Mouse (Mus musculus): ENCODE results near the gene Pla2g7. TPM values are rescaled to one million over a fixed set of nuclear protein-coding genes. Genes with fewer than 3 reads are reported as not detected.
"Not testable (repeated sequence)": the region's sequence is repeated elsewhere in the genome, so short reads cannot be mapped to it uniquely, and the experiment has no call there.

The Pla2g7 gene
- total and polyA plus RNA-seq, 2 experiments from 2014 or later: 11.1 to 22.7 TPM

DNA sequence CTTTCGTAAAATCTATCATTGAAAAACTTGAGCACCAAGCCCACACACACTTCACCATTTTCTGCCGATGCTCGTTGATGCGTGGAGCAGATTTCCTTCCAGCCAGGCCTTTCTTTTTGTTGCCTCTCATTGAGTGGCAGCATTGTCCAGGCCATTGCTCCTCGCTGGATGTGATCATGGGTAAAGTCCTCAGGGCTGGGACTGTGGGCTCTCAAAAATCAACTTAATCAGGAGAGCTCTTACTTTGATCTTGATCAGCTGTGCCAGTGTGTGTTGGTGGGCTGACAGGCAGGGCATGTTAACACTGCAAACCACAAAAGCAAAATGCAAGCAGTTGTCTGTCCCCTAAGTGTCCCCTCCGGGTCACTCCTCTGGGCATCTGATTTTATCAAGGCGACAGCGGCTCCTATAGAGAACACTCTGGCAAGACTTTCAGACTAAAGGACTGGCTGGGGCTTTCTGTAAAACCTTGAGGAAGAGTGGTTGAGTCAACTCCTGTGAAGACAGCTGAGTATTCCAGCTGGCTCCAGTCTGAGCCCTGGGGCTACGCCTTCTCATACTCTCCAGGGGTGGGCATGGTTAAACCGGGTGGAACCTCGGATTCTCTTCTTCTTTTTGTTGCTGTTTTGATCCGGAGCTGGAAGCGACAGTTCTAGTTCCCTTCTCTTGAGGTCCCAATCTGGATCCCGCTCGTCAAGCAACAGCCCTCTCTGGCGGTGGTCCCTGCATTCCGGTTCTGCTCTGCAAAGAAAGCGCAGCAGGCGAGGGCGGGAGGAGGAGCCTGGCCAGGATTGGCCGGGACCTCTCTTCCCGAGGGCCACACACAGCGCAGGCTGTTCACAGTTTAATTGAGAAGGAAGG lies 33.3 kb upstream of the Pla2g7 start:
- peak; percentile 41 for DNase-seq (ENCODE audit: low spot score)
- Histone ChIP-seq H3K4me3 (ENCODE audit: low read depth, low read length) (peak overlapping the region; percentile 35), H3K36me3 (replicated peaks; ENCODE audit: control insufficient read depth, insufficient read depth, low read length) (no peaks in the 10 kb centered on the region), H3K4me1 (ENCODE audit: control insufficient read depth, insufficient read depth) (no peaks in the 10 kb centered on the region), H3K4me2 (ENCODE audit: low read depth, low read length) (peak overlapping the region; percentile 60), H3K9ac (replicated peaks; ENCODE audit: low read depth, low read length) (peak overlapping the region; percentile 40; the same call in 1 of the 2 replicates), H3K9me3 (replicated peaks; ENCODE audit: control insufficient read depth, low read length) (no peaks in the 10 kb centered on the region), H3K27ac (ENCODE audit: low read depth) (no peak overlapping the region), H3K27me3 (ENCODE audit: control insufficient read depth, insufficient read depth, low read length) (no peaks in the 10 kb centered on the region)
- 19% methylated on average over 23 of the region's 23 CpGs for WGBS
- peak; percentile 72 for ATAC-seq (ENCODE audit: insufficient read depth, low read depth)
- TF ChIP-seq CTCF (IDR thresholded peaks at IDR 0.05; ENCODE audit: low read depth) (0 out of 2 replicates have a peak, but pooled peaks have one; percentile 25), EP300 (IDR thresholded peaks at IDR 0.05; ENCODE audit: low read depth) (no peak)

DNA sequence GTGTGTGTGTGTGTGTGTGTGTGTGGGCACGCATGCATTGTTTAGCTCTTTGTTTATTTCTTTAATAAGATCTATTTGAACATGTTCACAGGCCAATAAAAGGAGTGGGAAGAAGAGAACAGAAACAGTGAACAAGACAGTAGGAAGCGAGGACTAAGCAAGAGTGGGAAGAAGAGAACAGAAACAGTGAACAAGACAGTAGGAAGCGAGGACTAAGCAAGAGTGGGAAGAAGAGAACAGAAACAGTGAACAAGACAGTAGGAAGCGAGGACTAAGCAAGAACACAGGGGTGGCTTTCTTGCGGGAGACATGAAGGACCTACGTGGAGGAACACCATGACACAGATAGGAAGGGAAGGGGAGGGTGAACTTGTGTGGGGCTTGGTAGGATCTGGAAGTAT lies 31.1 kb upstream of the Pla2g7 start:
- H3K27ac ChIP-seq (ENCODE audit: low read depth); H3K9me3 ChIP-seq (replicated peaks; ENCODE audit: control insufficient read depth, low read length); H3K4me2 ChIP-seq (ENCODE audit: low read depth, low read length); H3K4me1 ChIP-seq (ENCODE audit: control insufficient read depth, insufficient read depth); H3K4me3 ChIP-seq (ENCODE audit: low read depth, low read length); H3K27me3 ChIP-seq (ENCODE audit: control insufficient read depth, insufficient read depth, low read length); H3K9ac ChIP-seq (replicated peaks; ENCODE audit: low read depth, low read length); DNase-seq (ENCODE audit: low spot score); H3K36me3 ChIP-seq (replicated peaks; ENCODE audit: control insufficient read depth, insufficient read depth, low read length); ATAC-seq (ENCODE audit: insufficient read depth, low read depth): not testable (repeated sequence)
- WGBS: 83% methylated on average over 6 of the region's 6 CpGs

DNA sequence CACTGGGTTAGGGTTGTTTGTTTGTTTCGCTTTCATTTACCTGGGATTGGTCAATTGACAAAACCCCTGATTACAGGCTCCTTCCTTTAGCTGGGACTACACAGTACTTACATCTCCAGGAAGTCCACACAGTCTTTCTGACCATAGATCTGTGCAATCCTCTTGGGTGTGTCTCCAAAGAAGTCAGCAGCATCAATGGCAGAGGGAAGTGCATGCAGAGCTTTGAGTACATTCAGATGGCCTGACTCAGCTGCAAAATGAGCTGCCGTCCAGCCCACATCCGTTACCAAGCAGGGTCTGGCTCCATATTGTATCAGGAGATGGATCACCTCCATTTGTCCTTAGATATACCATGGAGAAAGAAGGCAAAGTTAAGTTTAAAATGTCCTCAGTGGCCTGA lies 29.1 kb upstream of the Pla2g7 start:
- no peak for DNase-seq (ENCODE audit: low spot score)

DNA sequence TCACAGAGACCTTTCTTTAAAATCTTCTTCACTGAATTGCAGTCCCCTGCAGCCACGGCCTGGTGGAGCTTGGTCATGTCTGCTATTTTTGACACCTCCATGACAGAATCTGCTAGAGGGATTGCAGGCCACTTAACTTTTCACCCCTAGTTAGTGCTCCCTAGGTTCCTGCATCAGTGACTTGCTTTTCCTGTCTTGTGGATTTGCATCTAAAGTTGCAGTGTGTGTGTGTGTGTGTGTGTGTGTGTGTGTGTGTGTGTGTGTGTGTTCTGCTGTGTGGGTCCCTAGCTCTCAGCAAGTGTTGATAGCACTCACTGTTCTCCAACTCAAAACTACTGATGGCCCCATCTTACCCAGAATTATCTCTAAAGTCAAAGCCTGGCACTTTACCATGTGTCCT lies 24.4 kb upstream of the Pla2g7 start, which contains the start of gene Ankrd66:
Gene Ankrd66, minus strand, starts transcription at position 101 of the 400 bp plus-strand sequence.
- H3K27me3 ChIP-seq (ENCODE audit: control insufficient read depth, insufficient read depth, low read length): no peaks in the 10 kb centered on the region
- WGBS: 16% methylated on average over 1 of the region's 1 CpGs

More for the DNA sequence above, 29.1 kb upstream of the Pla2g7 start:
- H3K27me3 ChIP-seq (ENCODE audit: control insufficient read depth, insufficient read depth, low read length): no peaks in the 10 kb centered on the region
- WGBS: 76% methylated on average over 3 of the region's 3 CpGs
- H3K9ac ChIP-seq (replicated peaks; ENCODE audit: low read depth, low read length): no peak overlapping the region
- H3K36me3 ChIP-seq (replicated peaks; ENCODE audit: control insufficient read depth, insufficient read depth, low read length): no peaks in the 10 kb centered on the region
- no peaks in the 10 kb centered on the region for H3K9me3 ChIP-seq (replicated peaks; ENCODE audit: control insufficient read depth, low read length)
- ATAC-seq (ENCODE audit: insufficient read depth, low read depth): no peak
- no peak overlapping the region for H3K27ac ChIP-seq (ENCODE audit: low read depth)
- no peak overlapping the region for H3K4me2 ChIP-seq (ENCODE audit: low read depth, low read length)
- H3K4me1 ChIP-seq (ENCODE audit: control insufficient read depth, insufficient read depth): no peaks in the 10 kb centered on the region
- TF ChIP-seq EP300 (IDR thresholded peaks at IDR 0.05; ENCODE audit: low read depth): no peak
- TF ChIP-seq CTCF (IDR thresholded peaks at IDR 0.05; ENCODE audit: low read depth): no peak
- no peak overlapping the region for H3K4me3 ChIP-seq (ENCODE audit: low read depth, low read length)

DNA sequence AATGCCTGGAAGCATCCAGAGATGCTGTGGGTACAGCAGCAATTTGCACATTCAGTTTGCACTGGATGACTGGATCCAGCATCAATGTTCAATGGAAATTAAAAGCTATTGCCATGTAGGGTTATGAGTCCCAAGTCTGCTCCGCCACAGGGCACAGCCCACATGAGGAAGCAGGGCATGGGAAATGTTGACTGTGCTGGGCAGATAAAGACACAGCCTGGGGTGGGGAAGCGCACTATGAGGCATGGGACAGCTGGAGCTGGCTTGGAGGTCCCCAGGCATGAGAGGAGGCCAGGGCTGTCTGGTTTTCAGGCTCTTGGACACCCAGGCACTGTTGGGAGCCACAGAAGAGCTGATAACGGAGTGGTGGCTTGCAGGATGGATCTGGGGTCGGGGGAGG lies 23.9 kb upstream of the Pla2g7 start:
- Histone ChIP-seq H3K4me1 (ENCODE audit: control insufficient read depth, insufficient read depth) (no peaks in the 10 kb centered on the region), H3K4me3 (ENCODE audit: low read depth, low read length) (no peak overlapping the region), H3K36me3 (replicated peaks; ENCODE audit: control insufficient read depth, insufficient read depth, low read length) (no peaks in the 10 kb centered on the region), H3K4me2 (ENCODE audit: low read depth, low read length) (no peak overlapping the region), H3K9me3 (replicated peaks; ENCODE audit: control insufficient read depth, low read length) (no peaks in the 10 kb centered on the region), H3K27ac (ENCODE audit: low read depth) (no peak overlapping the region), H3K9ac (replicated peaks; ENCODE audit: low read depth, low read length) (no peak overlapping the region), H3K27me3 (ENCODE audit: control insufficient read depth, insufficient read depth, low read length) (no peaks in the 10 kb centered on the region)
- TF ChIP-seq EP300 (IDR thresholded peaks at IDR 0.05; ENCODE audit: low read depth) (no peak), CTCF (IDR thresholded peaks at IDR 0.05; ENCODE audit: low read depth) (no peak)
- ATAC-seq (ENCODE audit: insufficient read depth, low read depth): no peak
- 70% methylated on average over 4 of the region's 4 CpGs for WGBS
- DNase-seq (ENCODE audit: low spot score): no peak

More for the DNA sequence above, 24.4 kb upstream of the Pla2g7 start, which contains the start of gene Ankrd66:
- DNase-seq (ENCODE audit: low spot score) (no peak), ATAC-seq (ENCODE audit: insufficient read depth, low read depth) (no peak)
- Histone ChIP-seq H3K4me2 (ENCODE audit: low read depth, low read length) (no peak within 1 kb of the TSS), H3K4me3 (ENCODE audit: low read depth, low read length) (no peak within 1 kb of the TSS), H3K36me3 (replicated peaks; ENCODE audit: control insufficient read depth, insufficient read depth, low read length) (no peaks in the 10 kb centered on the region), H3K27ac (ENCODE audit: low read depth) (no peak within 1 kb of the TSS), H3K9ac (replicated peaks; ENCODE audit: low read depth, low read length) (no peak within 1 kb of the TSS), H3K9me3 (replicated peaks; ENCODE audit: control insufficient read depth, low read length) (no peaks in the 10 kb centered on the region), H3K4me1 (ENCODE audit: control insufficient read depth, insufficient read depth) (no peaks in the 10 kb centered on the region)
- no peak for TF ChIP-seq EP300 (IDR thresholded peaks at IDR 0.05; ENCODE audit: low read depth)
- no peak for TF ChIP-seq CTCF (IDR thresholded peaks at IDR 0.05; ENCODE audit: low read depth)
